Mouse (Mus musculus): Measurements from ENCODE around the gene Tedc2.

Tedc2 gene

GRCm38 (mm10) chr17:24220435-24221411 lies at the start of gene Tedc2:
Tedc2 (minus strand) TSS chr17:24220851.
- peak; percentile 95 for DNase-seq

GRCm38 (mm10) chr17:24267133-24267532 lies 46.5 kb upstream of the Tedc2 start:
- DNase-seq = no peak

- no peak for DNase-seq
These were observed 44.1 kb upstream of the Tedc2 start for GRCm38 (mm10) chr17:24264766-24265165.

GRCm38 (mm10) chr17:24260516-24260915 lies 39.9 kb upstream of the Tedc2 start:
- no peak for DNase-seq

- no peak for DNase-seq
These were observed 39.1 kb upstream of the Tedc2 start for GRCm38 (mm10) chr17:24259702-24260101.

GRCm38 (mm10) chr17:24258981-24259380 lies 38.3 kb upstream of the Tedc2 start:
- DNase-seq = no peak

- no peak for DNase-seq
These were observed 31.7 kb upstream of the Tedc2 start for GRCm38 (mm10) chr17:24252329-24252728.

GRCm38 (mm10) chr17:24251320-24252069 lies 30.8 kb upstream of the Tedc2 start, which contains the start of gene Ccnf:
Ccnf (minus strand) TSS chr17:24251484.
- peak; percentile 97 to 98 for DNase-seq

GRCm38 (mm10) chr17:24250988-24251319 lies 30.3 kb upstream of the Tedc2 start:
- DNase-seq = no peak

GRCm38 (mm10) chr17:24248641-24249040 lies 28.0 kb upstream of the Tedc2 start:
- DNase-seq = no peak

GRCm38 (mm10) chr17:24244061-24244460 lies 23.4 kb upstream of the Tedc2 start:
- DNase-seq = no peak

GRCm38 (mm10) chr17:24243311-24243969 lies 22.8 kb upstream of the Tedc2 start:
- peak in 1 of 2 experiments; percentile 57 for DNase-seq

GRCm38 (mm10) chr17:24236921-24237320 lies 16.3 kb upstream of the Tedc2 start:
- DNase-seq = no peak

- DNase-seq = no peak
These were observed 15.8 kb upstream of the Tedc2 start for GRCm38 (mm10) chr17:24236479-24236878.

GRCm38 (mm10) chr17:24227941-24228340 lies 7.3 kb upstream of the Tedc2 start:
- no peak for DNase-seq

- no peak for DNase-seq
These were observed 6.1 kb upstream of the Tedc2 start for GRCm38 (mm10) chr17:24226721-24227120.

GRCm38 (mm10) chr17:24225851-24226250 lies 5.2 kb upstream of the Tedc2 start:
- DNase-seq = no peak

- no peak for DNase-seq
These were observed 4.1 kb upstream of the Tedc2 start for GRCm38 (mm10) chr17:24224741-24225140.

GRCm38 (mm10) chr17:24223513-24223912 lies 2.9 kb upstream of the Tedc2 start:
- DNase-seq = no peak

GRCm38 (mm10) chr17:24222653-24223052 lies 2.0 kb upstream of the Tedc2 start:
- DNase-seq = no peak

GRCm38 (mm10) chr17:24216836-24217235 lies 3.8 kb downstream of the Tedc2 start:
- no peak for DNase-seq

GRCm38 (mm10) chr17:24213186-24213585 lies 7.5 kb downstream of the Tedc2 start:
- peak in 1 of 2 experiments; percentile 18 for DNase-seq

GRCm38 (mm10) chr17:24212441-24213018 lies 8.1 kb downstream of the Tedc2 start:
- DNase-seq = no peak
